Mouse (Mus musculus) stomach, embryonic 16.5 days (tissue): ENCODE measurements at regions not wholly inside any gene's neighbourhood (a gene's known extent, or its start where the extent isn't known, plus 50 kb on each side); places are given as distances from the start of the nearest gene placed in this dataset.

Experiments
- ATAC-seq: fragments of 200-750 bp; cut with Nextera tagmentation; 2 replicates; pipeline ENCODE4 v1.8.0; 2017; ENCODE audit warnings: moderate number of reproducible peaks, moderate TSS enrichment; ENCODE audit not compliant: insufficient read depth, low FRiP score
- H3K27ac ChIP-seq: fragments of 300-500 bp; sonication (generic); 2 replicates; pipeline ENCODE4 v1.5.1; 2014; ENCODE audit warnings: low read length
- H3K27me3 ChIP-seq: fragments of 300-500 bp; sonication (generic); 2 replicates; pipeline ENCODE4 v1.6.1; 2014; ENCODE audit warnings: low read length, control low read depth, mixed read lengths; ENCODE audit not compliant: control insufficient read depth, insufficient read depth
- H3K36me3 ChIP-seq: fragments of 300-500 bp; sonication (generic); 2 replicates; pipeline ENCODE4 v1.6.1; 2014; ENCODE audit warnings: low read length; ENCODE audit not compliant: control insufficient read depth, insufficient read depth
- H3K4me1 ChIP-seq: fragments of 300-500 bp; sonication (generic); 2 replicates; pipeline ENCODE4 v1.6.1; 2014; ENCODE audit warnings: low read length, control low read depth, mixed read lengths; ENCODE audit not compliant: control insufficient read depth, insufficient read depth
- H3K4me2 ChIP-seq: fragments of 300-500 bp; sonication (generic); 2 replicates; pipeline ENCODE4 v1.6.1; 2014; ENCODE audit warnings: low read depth, low read length, mixed read lengths
- H3K4me3 ChIP-seq: fragments of 300-500 bp; sonication (generic); replicated peaks from 2 replicates; pipeline ENCODE4 v1.5.1; 2014; ENCODE audit warnings: mild to moderate bottlenecking, low read length
- H3K9ac ChIP-seq: fragments of 300-500 bp; sonication (generic); 2 replicates; pipeline ENCODE4 v1.6.1; 2014; ENCODE audit warnings: low read length
- H3K9me3 ChIP-seq: fragments of 300-500 bp; sonication (generic); replicated peaks from 2 replicates; pipeline ENCODE4 v1.6.1; 2016; ENCODE audit warnings: low read length, control low read depth; ENCODE audit not compliant: control insufficient read depth
- WGBS: fragments of 180-500 bp; shearing (Covaris S2); extraction: QIAGEN DNeasy Blood & Tissue Kit; methylation state at CpG from one replicate; pipeline ENCODE4 v1.1.7; 2014; 5-methylcytosine and 5-hydroxymethylcytosine counted together

GRCm38 (mm10) chr16:52508633-52509379 is 54.9 kb upstream of the Alcam start:
- H3K27me3 ChIP-seq = no peaks in the 10 kb centered on the region
- no peak overlapping the region for H3K4me2 ChIP-seq
- H3K4me3 ChIP-seq = no peak overlapping the region
- no peak for ATAC-seq
- no peaks in the 10 kb centered on the region for H3K4me1 ChIP-seq
- 47% methylated on average over 10 of the region's 10 CpGs for WGBS
- H3K36me3 ChIP-seq = no peaks in the 10 kb centered on the region
- no peaks in the 10 kb centered on the region for H3K9me3 ChIP-seq
- H3K9ac ChIP-seq = no peak overlapping the region
- H3K27ac ChIP-seq = no peak overlapping the region
